15 mouse cellular contexts compared by ENCODE assay signal in the genomic region with DNA sequence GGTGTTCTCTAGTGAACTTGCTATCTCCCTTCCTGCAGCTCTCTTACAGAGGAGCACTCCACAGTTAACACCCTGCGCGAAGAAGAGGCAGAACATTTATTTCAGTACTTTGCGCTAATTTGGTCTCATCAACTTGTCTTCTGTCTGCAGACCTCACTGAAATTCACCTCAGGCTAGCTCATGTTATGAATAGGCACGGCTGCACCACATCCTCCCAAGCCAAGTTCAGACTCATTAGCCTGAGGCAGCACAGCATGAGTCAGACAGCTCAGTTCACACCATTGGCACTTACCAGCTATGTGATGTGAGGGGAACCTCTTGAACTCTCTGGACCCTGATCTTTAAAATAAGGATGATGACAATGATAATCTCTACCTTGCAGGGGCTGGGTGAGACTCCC.
DNase-seq lines count a peak whose midpoint lies in the region; ATAC-seq and TF ChIP-seq lines count a peak whose summit lies in the region.
"Had no signal": no experiment of that assay in that cellular context is flagged by ENCODE, and none has a peak within 500 bp of the region (broad histone marks: within the 10 kb centered on the region; RNA-seq: fewer than 3 reads in every experiment).

No protein-coding gene starts in this region.

- H3K4me1 ChIP-seq in hindbrain, postnatal 0 days (ENCODE audit: insufficient read depth, low read length): no peaks in the 10 kb centered on the region
- no peaks in the 10 kb centered on the region for H3K4me1 ChIP-seq in hindbrain, embryonic 14.5 days (replicated peaks; ENCODE audit: control insufficient read depth, insufficient read depth, low read length)
- 0 out of 2 replicates have a peak, but pooled peaks cover 4% of the 10 kb centered on the region for H3K4me1 ChIP-seq in forebrain, embryonic 13.5 days
- H3K4me1 ChIP-seq in midbrain, embryonic 16.5 days (ENCODE audit: control insufficient read depth, insufficient read depth, low read length): no peaks in the 10 kb centered on the region
- H3K4me1 ChIP-seq: hindbrain, embryonic 12.5 days; liver, embryonic 13.5 days had no signal

- H3K9me3 ChIP-seq in hindbrain, postnatal 0 days (ENCODE audit: low read length): no peaks in the 10 kb centered on the region
- H3K9me3 ChIP-seq in hindbrain, embryonic 14.5 days (ENCODE audit: control insufficient read depth, low read length): no peaks in the 10 kb centered on the region
- H3K9me3 ChIP-seq in forebrain, embryonic 13.5 days (replicated peaks): no peaks in the 10 kb centered on the region
- H3K9me3 ChIP-seq in midbrain, embryonic 16.5 days (replicated peaks; ENCODE audit: control insufficient read depth, low read length, poor library complexity, severe bottlenecking): no peaks in the 10 kb centered on the region
- H3K9me3 ChIP-seq: heart, embryonic 12.5 days; hindbrain, embryonic 12.5 days; liver, embryonic 13.5 days had no signal

- ATAC-seq in hindbrain, postnatal 0 days: peak; percentile 38; the same call in 1 of the 2 replicates
- no peak for ATAC-seq in hindbrain, embryonic 14.5 days (ENCODE audit: low FRiP score)
- ATAC-seq in CD4-positive, CD25-positive, alpha-beta regulatory T cell, adult 4 months: peak; percentile 97
- ATAC-seq in forebrain, embryonic 13.5 days: peak; percentile 33; the same call in 1 of the 2 replicates
- ATAC-seq in midbrain, embryonic 16.5 days: peak; percentile 54; the same call in 1 of the 2 replicates

- no peaks in the 10 kb centered on the region for H3K27me3 ChIP-seq in hindbrain, postnatal 0 days (ENCODE audit: insufficient read depth, low read length)
- no peaks in the 10 kb centered on the region for H3K27me3 ChIP-seq in hindbrain, embryonic 14.5 days (ENCODE audit: control insufficient read depth, insufficient read depth, low read length)
- no peaks in the 10 kb centered on the region for H3K27me3 ChIP-seq in forebrain, embryonic 13.5 days
- no peaks in the 10 kb centered on the region for H3K27me3 ChIP-seq in midbrain, embryonic 16.5 days (ENCODE audit: control insufficient read depth, insufficient read depth, low read depth, low read length)
- H3K27me3 ChIP-seq: heart, embryonic 12.5 days; hindbrain, embryonic 12.5 days; liver, embryonic 13.5 days had no signal

- H3K4me2 ChIP-seq in hindbrain, postnatal 0 days (ENCODE audit: low read depth, low read length): no peak overlapping the region
- no peak overlapping the region for H3K4me2 ChIP-seq in hindbrain, embryonic 14.5 days (replicated peaks)
- no peak overlapping the region for H3K4me2 ChIP-seq in forebrain, embryonic 13.5 days
- no peak overlapping the region for H3K4me2 ChIP-seq in midbrain, embryonic 16.5 days (ENCODE audit: low read length)
- H3K4me2 ChIP-seq: heart, embryonic 12.5 days; hindbrain, embryonic 12.5 days; liver, embryonic 13.5 days had no signal

- no peak overlapping the region for H3K4me3 ChIP-seq in hindbrain, postnatal 0 days (ENCODE audit: low read length)
- no peak overlapping the region for H3K4me3 ChIP-seq in hindbrain, embryonic 14.5 days (replicated peaks; ENCODE audit: low read length)
- no peak overlapping the region for H3K4me3 ChIP-seq in forebrain, embryonic 13.5 days
- no peak overlapping the region for H3K4me3 ChIP-seq in midbrain, embryonic 16.5 days (ENCODE audit: low read depth, low read length)
- H3K4me3 ChIP-seq in gastrocnemius, adult 2 months: no peak overlapping the region
- H3K4me3 ChIP-seq: heart, embryonic 12.5 days; hindbrain, embryonic 12.5 days; liver, embryonic 13.5 days had no signal

- no peak for TF ChIP-seq CTCF in hindbrain, postnatal 0 days (IDR thresholded peaks at IDR 0.05; ENCODE audit: low read depth)
- TF ChIP-seq CTCF in gastrocnemius, adult 2 months (IDR thresholded peaks at IDR 0.05): no peak

- 64% methylated on average over 4 of the region's 4 CpGs for WGBS in hindbrain, postnatal 0 days
- 71% methylated on average over 4 of the region's 4 CpGs for WGBS in hindbrain, embryonic 14.5 days
- WGBS in forebrain, embryonic 13.5 days: 59% methylated on average over 4 of the region's 4 CpGs
- WGBS in midbrain, embryonic 16.5 days: 64% methylated on average over 4 of the region's 4 CpGs

- intact Hi-C loops in gastrocnemius, adult 2 months (cut with DNase I): no loop called here

- H3K9ac ChIP-seq in hindbrain, postnatal 0 days (replicated peaks; ENCODE audit: low read length): no peak overlapping the region
- H3K9ac ChIP-seq in hindbrain, embryonic 14.5 days: no peak overlapping the region
- H3K9ac ChIP-seq in forebrain, embryonic 13.5 days: no peak overlapping the region
- no peak overlapping the region for H3K9ac ChIP-seq in midbrain, embryonic 16.5 days (ENCODE audit: low read depth, low read length)
- H3K9ac ChIP-seq: heart, embryonic 12.5 days; hindbrain, embryonic 12.5 days; liver, embryonic 13.5 days had no signal

- no peak for DNase-seq in hindbrain, postnatal 0 days (ENCODE audit: low spot score)
- DNase-seq in hindbrain, embryonic 14.5 days (ENCODE audit: low spot score): no peak
- DNase-seq in ovary, postnatal 14 days (ENCODE audit: low spot score): no peak
- DNase-seq in gastrocnemius, adult 2 months: no peak
- DNase-seq in urinary bladder, adult 18-20 months (ENCODE audit: low spot score in 2 of 2): no peak
- DNase-seq: kidney, postnatal 25 days; liver, embryonic 13.5 days; lung, postnatal 4 days; spleen, adult 18-20 months; thymus, postnatal 14 days had no signal

- H3K27ac ChIP-seq in hindbrain, postnatal 0 days: no peak overlapping the region
- no peak overlapping the region for H3K27ac ChIP-seq in hindbrain, embryonic 14.5 days
- no peak overlapping the region for H3K27ac ChIP-seq in forebrain, embryonic 13.5 days
- H3K27ac ChIP-seq in midbrain, embryonic 16.5 days (ENCODE audit: low read length): no peak overlapping the region
- no peak overlapping the region for H3K27ac ChIP-seq in gastrocnemius, adult 2 months
- H3K27ac ChIP-seq: hindbrain, embryonic 12.5 days; liver, embryonic 13.5 days had no signal

- H3K36me3 ChIP-seq in hindbrain, postnatal 0 days (ENCODE audit: insufficient read depth, low read length): no peaks in the 10 kb centered on the region
- H3K36me3 ChIP-seq in hindbrain, embryonic 14.5 days (replicated peaks; ENCODE audit: control insufficient read depth, insufficient read depth): no peaks in the 10 kb centered on the region
- no peaks in the 10 kb centered on the region for H3K36me3 ChIP-seq in forebrain, embryonic 13.5 days (ENCODE audit: poor library complexity, severe bottlenecking)
- H3K36me3 ChIP-seq in midbrain, embryonic 16.5 days (ENCODE audit: control insufficient read depth, insufficient read depth, low read length): no peaks in the 10 kb centered on the region
- H3K36me3 ChIP-seq: heart, embryonic 12.5 days; hindbrain, embryonic 12.5 days; liver, embryonic 13.5 days had no signal
